Mouse (Mus musculus): ENCODE data around the gene Kdm3a.

DNA sequence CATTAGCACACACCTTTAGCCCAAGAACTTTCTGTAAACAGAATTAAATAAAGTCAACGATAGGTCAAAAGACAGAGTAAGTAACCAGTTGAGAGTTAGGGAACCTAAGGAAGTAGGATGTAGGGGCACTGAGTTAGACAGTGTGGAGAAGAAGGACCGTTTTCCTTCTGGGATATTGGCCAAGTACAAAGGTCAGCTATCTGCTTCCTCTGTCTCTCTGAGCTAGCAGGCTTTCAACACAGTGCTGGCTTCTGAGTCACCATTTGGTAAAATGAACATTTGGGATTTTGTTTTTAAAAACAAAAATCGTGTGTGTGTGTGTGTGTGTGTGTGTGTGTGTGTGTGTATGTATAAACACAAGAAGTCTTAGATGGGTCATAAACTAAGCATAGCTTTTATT is 23.0 kb upstream of the Kdm3a start:
- TF ChIP-seq CTCF (IDR thresholded peaks at IDR 0.05; ENCODE audit: low read depth) = no peak
- no peak for TF ChIP-seq EP300 (IDR thresholded peaks at IDR 0.05; ENCODE audit: low read depth)

Data from liver, postnatal 0 days (tissue).